Mouse (Mus musculus) liver, adult 2 months (tissue): Measurements from ENCODE around the gene Aven.

Experiments used
- CTCF ChIP-seq: fragments of 200-500 bp; IDR thresholded peaks from 2 replicates; pipeline ENCODE4 v1.5.1; 2011; ENCODE audit warnings: low read depth, low read length, control low read depth
- POLR2A ChIP-seq: fragments of 200-500 bp; IDR thresholded peaks from 2 replicates; pipeline ENCODE4 v1.6.1; 2011; ENCODE audit warnings: low read length, control low read depth; ENCODE audit not compliant: insufficient read depth; ENCODE audit errors: extremely low read depth

DNA sequence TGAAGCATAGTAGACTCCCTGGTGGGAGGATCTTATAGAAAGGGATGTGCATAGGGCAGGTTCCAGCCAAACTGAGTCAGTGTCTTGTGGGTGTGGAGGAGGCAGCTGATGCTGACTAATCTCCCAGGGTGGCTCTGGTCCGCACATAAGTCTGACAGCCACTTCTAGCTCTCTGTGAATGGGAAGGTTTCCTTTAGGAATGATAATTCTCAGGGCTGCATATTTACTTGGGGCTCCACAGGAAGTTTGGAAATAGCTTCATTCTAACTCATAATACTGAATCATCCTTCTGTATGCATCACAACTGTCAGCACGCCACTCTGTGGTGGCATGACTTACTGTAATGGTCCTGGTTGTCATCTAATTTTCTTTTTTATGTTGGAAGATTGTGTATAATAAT, 49.3 kb upstream of the Aven start:
- TF ChIP-seq CTCF, result no peak
- TF ChIP-seq POLR2A, result no peak
